Mouse (Mus musculus): Measurements from ENCODE around the gene Stk32b. TPM values are rescaled to one million over a fixed set of nuclear protein-coding genes. Genes with fewer than 3 reads are reported as not detected.
A peak's percentile ranks its signal among the peaks of the same experiment; 100 is the strongest.

Gene Stk32b
- 0.03 and 0.07 TPM in 2 replicates for polyA plus RNA-seq (2012; rRNA removed)

DNA sequence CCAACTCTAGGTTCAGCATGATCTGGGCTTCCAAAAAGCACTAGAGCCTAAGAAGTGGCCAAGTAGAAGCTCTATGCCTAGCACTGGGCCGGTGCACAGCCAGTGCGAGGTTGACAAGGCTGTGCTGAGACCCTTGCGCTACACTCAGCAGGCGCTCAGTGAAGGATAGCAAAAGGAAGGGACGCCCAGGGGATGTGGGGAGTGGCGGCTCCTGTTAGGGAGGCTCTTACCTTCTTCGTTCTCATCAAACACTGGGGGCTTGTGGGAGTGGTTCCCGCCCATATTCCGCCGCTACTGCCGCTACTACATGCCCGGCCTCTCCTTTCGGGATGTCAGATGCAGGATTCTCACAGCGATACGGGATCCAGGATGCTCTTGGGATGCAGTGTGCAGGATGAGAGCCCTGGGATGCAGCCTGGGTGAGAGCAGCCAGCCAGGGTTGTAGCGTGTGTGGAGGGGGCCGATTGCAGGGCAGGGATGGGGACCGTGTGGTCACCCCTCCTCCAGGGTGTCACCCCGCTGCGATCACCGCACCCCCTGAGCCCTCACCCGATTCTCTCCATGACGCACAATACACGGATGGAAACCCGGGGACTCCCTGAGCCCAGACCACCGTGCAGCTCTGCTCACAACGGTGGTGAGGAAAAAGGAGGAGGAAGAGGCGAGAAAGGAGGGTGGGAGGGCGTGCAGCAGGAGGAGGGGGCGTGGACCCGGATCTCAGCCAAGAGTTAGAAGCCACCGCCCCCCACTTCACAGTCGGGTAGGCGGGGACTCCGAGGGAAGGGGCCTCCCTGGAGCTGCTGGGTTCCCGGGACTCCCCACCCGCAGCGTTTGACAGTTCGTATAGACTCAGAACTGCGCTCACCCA, at the start of gene Stk32b:
TSS of gene Stk32b (minus strand) at position 667 of the 868 bp plus-strand sequence.
- TF ChIP-seq POLR2A (IDR thresholded peaks at IDR 0.05; ENCODE audit: borderline replicate concordance, extremely low read depth, low read depth, low read length) (no peak), CTCF (IDR thresholded peaks at IDR 0.05; ENCODE audit: insufficient read depth, low read length) (no peak)
- DNase-seq, result no peak
- Histone ChIP-seq H3K4me1 (ENCODE audit: control insufficient read depth, insufficient read depth, low read length) (no peaks in the 10 kb centered on the region), H3K4me3 (replicated peaks; ENCODE audit: extremely low read depth, low read depth, low read length) (no peak within 1 kb of the TSS)
- WGBS, result 2% methylated on average over 40 of the region's 40 CpGs

DNA sequence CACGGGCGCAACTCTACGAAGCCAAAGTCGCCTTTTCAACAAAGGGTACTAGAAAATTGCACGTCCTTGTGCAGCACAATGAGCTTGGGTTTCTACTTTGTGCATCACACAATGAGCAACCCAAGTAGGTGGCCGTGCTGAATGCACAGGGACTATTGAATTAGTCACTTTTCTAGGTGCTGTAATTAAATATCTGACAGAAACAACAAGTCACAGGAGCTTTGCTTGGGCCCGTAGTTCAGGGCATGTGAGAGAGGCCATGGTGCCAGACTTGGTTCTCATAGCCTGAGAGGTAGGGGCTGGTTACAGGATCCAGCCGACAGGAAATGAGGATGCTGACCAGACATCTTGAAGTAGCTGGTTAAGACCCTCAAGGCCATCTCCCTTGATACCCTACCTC, 48.9 kb upstream of the Stk32b start:
- WGBS, result 72% methylated on average over 8 of the region's 8 CpGs

DNA sequence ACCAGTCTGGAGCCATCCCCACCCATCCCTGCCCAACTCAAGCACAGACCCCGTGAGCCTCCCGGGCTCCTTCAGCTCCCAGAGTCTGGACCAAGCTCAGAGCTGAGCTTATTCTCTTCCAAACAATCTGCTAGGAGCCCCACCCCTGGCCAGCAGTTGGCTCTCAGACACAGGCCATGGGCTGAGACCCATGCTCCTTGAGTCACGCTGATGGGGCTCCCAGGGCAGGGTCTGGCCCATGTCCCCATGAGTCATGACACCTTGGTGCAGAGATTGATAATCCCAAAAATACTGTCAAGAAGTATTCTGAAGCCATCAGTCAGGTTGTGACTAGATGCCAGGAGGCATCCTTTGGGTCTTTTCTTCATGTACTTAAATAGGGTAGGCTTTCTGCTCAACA, 45.1 kb upstream of the Stk32b start:
- H3K4me3 ChIP-seq (replicated peaks; ENCODE audit: extremely low read depth, low read depth, low read length), result no peak overlapping the region
- TF ChIP-seq CTCF (IDR thresholded peaks at IDR 0.05; ENCODE audit: insufficient read depth, low read length) (no peak), POLR2A (IDR thresholded peaks at IDR 0.05; ENCODE audit: borderline replicate concordance, extremely low read depth, low read depth, low read length) (no peak)
- no peak for DNase-seq
- no peaks in the 10 kb centered on the region for H3K4me1 ChIP-seq (ENCODE audit: control insufficient read depth, insufficient read depth, low read length)
- 81% methylated on average over 3 of the region's 3 CpGs for WGBS

More for the DNA sequence above, 48.9 kb upstream of the Stk32b start:
- DNase-seq, result no peak
- Histone ChIP-seq H3K4me1 (ENCODE audit: control insufficient read depth, insufficient read depth, low read length) (no peaks in the 10 kb centered on the region), H3K4me3 (replicated peaks; ENCODE audit: extremely low read depth, low read depth, low read length) (no peak overlapping the region)
- TF ChIP-seq CTCF (IDR thresholded peaks at IDR 0.05; ENCODE audit: insufficient read depth, low read length) (no peak), POLR2A (IDR thresholded peaks at IDR 0.05; ENCODE audit: borderline replicate concordance, extremely low read depth, low read depth, low read length) (no peak)

DNA sequence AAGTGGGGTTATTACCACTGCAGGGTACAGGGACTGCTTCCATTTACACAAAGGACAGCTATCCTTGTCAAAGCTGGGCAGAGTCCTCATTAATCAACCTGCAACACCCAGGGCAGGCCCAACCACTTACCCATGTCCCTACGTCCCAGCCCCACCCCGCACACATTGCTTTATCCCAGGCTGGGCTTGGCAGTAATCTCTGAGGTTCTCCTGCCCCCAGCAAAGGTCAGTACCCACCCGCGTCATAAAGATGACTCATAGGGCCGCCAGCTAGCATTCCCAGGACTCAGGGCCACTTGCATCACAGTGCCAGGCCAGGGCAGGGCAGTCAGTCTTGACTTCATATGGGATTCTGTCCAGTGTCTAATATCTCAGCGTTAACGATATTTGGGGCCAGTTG, 36.4 kb upstream of the Stk32b start:
- WGBS, result 68% methylated on average over 7 of the region's 7 CpGs
- no peak overlapping the region for H3K4me3 ChIP-seq (replicated peaks; ENCODE audit: extremely low read depth, low read depth, low read length)
- no peak for DNase-seq
- TF ChIP-seq POLR2A (IDR thresholded peaks at IDR 0.05; ENCODE audit: borderline replicate concordance, extremely low read depth, low read depth, low read length) (no peak), CTCF (IDR thresholded peaks at IDR 0.05; ENCODE audit: insufficient read depth, low read length) (no peak)
- H3K4me1 ChIP-seq (ENCODE audit: control insufficient read depth, insufficient read depth, low read length), result no peaks in the 10 kb centered on the region

DNA sequence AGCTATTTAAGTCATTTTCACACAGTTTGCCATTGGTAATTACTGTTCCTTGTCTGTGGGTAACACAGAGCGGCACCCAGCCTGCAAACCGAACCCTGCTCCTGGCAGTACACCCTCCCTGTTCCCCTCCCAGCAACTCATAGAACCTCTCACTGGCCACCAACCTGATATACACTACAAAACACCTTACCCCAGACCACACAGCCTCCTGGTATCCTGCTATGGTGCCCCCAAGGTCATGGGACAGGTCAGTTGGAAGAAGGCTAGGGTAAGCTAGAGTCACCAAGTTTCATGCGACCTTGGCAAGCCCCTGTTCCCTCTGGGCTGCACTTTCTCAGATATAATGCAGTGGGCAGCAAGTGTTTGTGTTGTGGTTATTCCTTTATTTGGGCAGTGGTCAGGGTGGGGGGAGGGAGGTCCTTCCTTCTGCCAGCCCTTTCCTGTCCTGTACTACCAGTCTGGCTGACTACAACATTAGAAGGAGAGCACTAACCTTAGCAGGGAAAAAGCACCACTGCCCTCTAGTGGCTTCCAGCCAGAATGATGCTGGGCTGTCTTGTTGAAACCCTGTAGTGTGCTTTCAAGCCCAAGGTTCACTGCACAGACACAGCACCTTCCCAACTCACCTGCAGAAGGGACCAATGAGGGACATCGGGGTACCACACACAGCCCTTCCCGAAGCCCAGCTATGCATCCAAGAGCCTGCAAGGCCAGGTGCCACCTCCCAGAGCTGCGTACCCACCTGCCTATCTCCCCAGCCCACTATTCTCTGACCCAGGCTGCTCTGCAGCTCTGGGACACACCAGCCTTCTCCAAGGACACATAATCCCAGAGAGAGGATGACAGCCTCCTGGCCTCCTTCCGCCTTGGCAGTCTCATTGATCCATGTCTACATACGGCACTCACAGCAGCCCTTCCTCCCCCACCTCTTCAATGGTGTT, 35.3 kb upstream of the Stk32b start:
- peak; percentile 35 for DNase-seq
- H3K4me1 ChIP-seq (ENCODE audit: control insufficient read depth, insufficient read depth, low read length), result no peaks in the 10 kb centered on the region
- 59% methylated on average over 8 of the region's 8 CpGs for WGBS
- no peak overlapping the region for H3K4me3 ChIP-seq (replicated peaks; ENCODE audit: extremely low read depth, low read depth, low read length)
- TF ChIP-seq POLR2A (IDR thresholded peaks at IDR 0.05; ENCODE audit: borderline replicate concordance, extremely low read depth, low read depth, low read length), result no peak
- TF ChIP-seq CTCF (IDR thresholded peaks at IDR 0.05; ENCODE audit: insufficient read depth, low read length), result peak; percentile 66

DNA sequence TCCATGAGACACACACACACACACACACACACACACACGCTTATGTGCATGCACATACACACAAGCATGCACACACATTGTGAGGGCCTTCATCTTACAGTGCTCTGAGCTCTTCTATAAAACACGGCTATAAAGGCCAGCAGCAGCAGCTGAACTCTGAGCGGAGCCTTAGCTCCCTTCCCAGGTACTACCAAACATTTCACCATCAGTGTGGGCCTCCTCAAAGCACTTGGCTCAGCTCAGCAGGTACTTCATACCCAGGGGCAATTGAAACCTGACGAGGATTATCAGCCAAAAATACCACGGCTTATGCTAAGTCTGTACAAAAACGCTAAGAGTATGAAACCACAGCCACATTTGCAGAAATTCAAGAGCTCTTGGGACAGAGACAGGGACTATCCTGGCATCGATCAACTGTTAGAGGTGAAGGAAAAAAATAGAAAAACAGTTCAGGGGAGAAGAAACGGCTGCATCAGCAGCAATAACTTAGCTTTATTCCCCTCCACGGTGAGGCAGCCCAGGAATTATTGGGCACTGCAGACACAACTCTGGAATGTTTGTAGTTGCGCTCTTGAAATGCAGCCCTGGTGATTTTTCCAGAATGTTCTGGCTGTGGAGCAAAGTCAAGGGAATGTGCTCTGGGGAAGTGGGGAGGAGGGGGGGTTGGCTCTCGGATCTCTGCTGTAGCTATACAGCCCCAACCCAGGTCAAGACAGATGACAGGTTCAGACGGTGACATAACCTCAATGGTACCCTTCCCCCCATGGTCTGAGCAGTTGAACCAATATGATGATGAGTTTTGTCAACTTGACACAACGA, 27.1 kb upstream of the Stk32b start:
- 57% methylated on average over 13 of the region's 13 CpGs for WGBS

DNA sequence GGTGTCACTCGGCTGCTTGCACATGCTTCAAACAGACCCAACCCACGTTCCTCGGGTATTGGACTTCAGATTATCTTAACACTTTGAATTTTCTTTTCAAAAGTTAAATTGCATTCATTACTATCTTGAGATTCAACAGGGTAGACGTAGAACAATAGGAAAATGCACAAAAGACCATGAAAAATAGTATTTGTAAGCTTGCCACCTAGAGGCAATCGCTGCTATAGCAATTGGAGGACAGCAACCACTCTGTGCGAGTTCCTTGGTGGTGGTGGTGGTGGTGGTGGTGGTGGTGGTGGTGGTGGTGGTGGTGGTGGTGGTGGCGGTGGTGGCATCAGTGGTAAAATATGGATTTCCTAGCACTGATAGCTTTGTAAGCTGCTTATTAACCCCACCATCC, 19.2 kb upstream of the Stk32b start:
- DNase-seq, result no peak
- no peak for TF ChIP-seq POLR2A (IDR thresholded peaks at IDR 0.05; ENCODE audit: borderline replicate concordance, extremely low read depth, low read depth, low read length)
- no peak for TF ChIP-seq CTCF (IDR thresholded peaks at IDR 0.05; ENCODE audit: insufficient read depth, low read length)
- 50% methylated on average over 7 of the region's 7 CpGs for WGBS
- Histone ChIP-seq H3K4me3 (replicated peaks; ENCODE audit: extremely low read depth, low read depth, low read length) (no peak overlapping the region), H3K4me1 (ENCODE audit: control insufficient read depth, insufficient read depth, low read length) (no peaks in the 10 kb centered on the region)

More for the DNA sequence above, 27.1 kb upstream of the Stk32b start:
- Histone ChIP-seq H3K4me1 (ENCODE audit: control insufficient read depth, insufficient read depth, low read length) (no peaks in the 10 kb centered on the region), H3K4me3 (replicated peaks; ENCODE audit: extremely low read depth, low read depth, low read length) (no peak overlapping the region)
- TF ChIP-seq CTCF (IDR thresholded peaks at IDR 0.05; ENCODE audit: insufficient read depth, low read length), result no peak
- TF ChIP-seq POLR2A (IDR thresholded peaks at IDR 0.05; ENCODE audit: borderline replicate concordance, extremely low read depth, low read depth, low read length), result no peak
- peak; percentile 15 for DNase-seq

DNA sequence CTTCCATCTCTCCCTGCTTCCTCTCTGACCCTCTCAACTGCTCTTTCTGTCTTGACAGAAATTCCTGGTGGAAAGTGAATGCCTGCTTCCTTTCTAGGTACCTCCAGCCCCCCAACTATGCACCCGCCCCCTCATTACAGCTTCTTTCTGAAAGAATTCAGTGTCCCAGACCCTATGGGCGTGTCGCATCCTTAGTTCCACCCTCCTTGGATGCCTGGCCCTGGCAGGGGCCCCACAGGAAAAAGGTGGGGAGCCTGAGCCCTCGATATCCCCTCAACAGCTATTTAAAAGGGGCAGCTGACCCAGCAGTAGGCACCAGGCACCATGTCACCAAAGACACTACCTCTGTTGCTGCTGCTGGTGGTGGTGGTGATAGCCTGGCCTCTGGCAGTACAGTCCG, 18.3 kb upstream of the Stk32b start, which contains the start of gene Cytl1:
TSS of gene Cytl1 (plus strand) at position 296 of the 400 bp plus-strand sequence.
- H3K4me1 ChIP-seq (ENCODE audit: control insufficient read depth, insufficient read depth, low read length), result no peaks in the 10 kb centered on the region

More for the DNA sequence above, 18.3 kb upstream of the Stk32b start, which contains the start of gene Cytl1:
- H3K4me3 ChIP-seq (replicated peaks; ENCODE audit: extremely low read depth, low read depth, low read length), result no peak within 1 kb of the TSS
- DNase-seq, result no peak
- WGBS, result 37% methylated on average over 5 of the region's 5 CpGs
- TF ChIP-seq CTCF (IDR thresholded peaks at IDR 0.05; ENCODE audit: insufficient read depth, low read length) (no peak), POLR2A (IDR thresholded peaks at IDR 0.05; ENCODE audit: borderline replicate concordance, extremely low read depth, low read depth, low read length) (no peak)
